Mouse (Mus musculus): Measurements from ENCODE around the gene Map3k7cl.

Map3k7cl gene

GRCm38 (mm10) chr16:87585548-87586262, 32.6 kb downstream of the Map3k7cl start:
- in situ Hi-C loops (cut with MseI, MboI), result loop anchor here in 1 of 2 experiments (5.0 kb wide), 1 partner anchor 162 kb away; no protein-coding TSS in a partner anchor

- in situ Hi-C loops (cut with MseI, MboI), result loop anchor here in 1 of 2 experiments (5.0 kb wide), 1 partner anchor 159 kb away; no protein-coding TSS in a partner anchor
Measured at GRCm38 (mm10) chr16:87587843-87588242, 34.7 kb downstream of the Map3k7cl start.

GRCm38 (mm10) chr16:87594145-87594544, 41.0 kb downstream of the Map3k7cl start:
- in situ Hi-C loops (cut with MseI, MboI), result no loop called here

GRCm38 (mm10) chr16:87595149-87595548, 42.0 kb downstream of the Map3k7cl start:
- in situ Hi-C loops (cut with MseI, MboI), result loop anchor here in 1 of 2 experiments (5.0 kb wide), 1 partner anchor 152 kb away; no protein-coding TSS in a partner anchor

GRCm38 (mm10) chr16:87602717-87603526, 49.8 kb downstream of the Map3k7cl start:
- in situ Hi-C loops (cut with MseI, MboI), result no loop called here

GRCm38 (mm10) chr16:87604002-87604401, 50.9 kb downstream of the Map3k7cl start:
- in situ Hi-C loops (cut with MseI, MboI), result no loop called here

GRCm38 (mm10) chr16:87604883-87605282, 51.8 kb downstream of the Map3k7cl start:
- in situ Hi-C loops (cut with MseI, MboI), result no loop called here

- in situ Hi-C loops (cut with MseI, MboI), result no loop called here
Measured at GRCm38 (mm10) chr16:87607383-87607782, 54.3 kb downstream of the Map3k7cl start.

- in situ Hi-C loops (cut with MseI, MboI), result no loop called here
Measured at GRCm38 (mm10) chr16:87607959-87608358, 54.8 kb downstream of the Map3k7cl start.

GRCm38 (mm10) chr16:87610142-87610541, 57.0 kb downstream of the Map3k7cl start:
- in situ Hi-C loops (cut with MseI, MboI), result no loop called here

GRCm38 (mm10) chr16:87610556-87611295, 57.6 kb downstream of the Map3k7cl start:
- in situ Hi-C loops (cut with MseI, MboI), result no loop called here

- in situ Hi-C loops (cut with MseI, MboI), result no loop called here
Measured at GRCm38 (mm10) chr16:87611420-87611819, 58.3 kb downstream of the Map3k7cl start.

- in situ Hi-C loops (cut with MseI, MboI), result no loop called here
Measured at GRCm38 (mm10) chr16:87612218-87612838, 59.2 kb downstream of the Map3k7cl start.

- in situ Hi-C loops (cut with MseI, MboI), result no loop called here
Measured at GRCm38 (mm10) chr16:87617377-87617776, 64.2 kb downstream of the Map3k7cl start.

- in situ Hi-C loops (cut with MseI, MboI), result no loop called here
Measured at GRCm38 (mm10) chr16:87621246-87621645, 68.1 kb downstream of the Map3k7cl start.

GRCm38 (mm10) chr16:87623881-87624280, 70.8 kb downstream of the Map3k7cl start:
- in situ Hi-C loops (cut with MseI, MboI), result no loop called here

- in situ Hi-C loops (cut with MseI, MboI), result no loop called here
Measured at GRCm38 (mm10) chr16:87624937-87625336, 71.8 kb downstream of the Map3k7cl start.

GRCm38 (mm10) chr16:87625341-87625740, 72.2 kb downstream of the Map3k7cl start:
- in situ Hi-C loops (cut with MseI, MboI), result no loop called here

- in situ Hi-C loops (cut with MseI, MboI), result no loop called here
Measured at GRCm38 (mm10) chr16:87625816-87626215, 72.7 kb downstream of the Map3k7cl start.

- in situ Hi-C loops (cut with MseI, MboI), result no loop called here
Measured at GRCm38 (mm10) chr16:87626696-87627095, 73.6 kb downstream of the Map3k7cl start.

GRCm38 (mm10) chr16:87634709-87635108, 81.6 kb downstream of the Map3k7cl start:
- in situ Hi-C loops (cut with MseI, MboI), result no loop called here
